In genomic region chr8:118286282-118287180, GRCm38 (mm10) we compare ENCODE assay signal across 12 mouse cellular contexts. TPM values are rescaled to one million over a fixed set of nuclear protein-coding genes. Genes with fewer than 3 reads are reported as not detected.
DNase-seq lines count a peak whose midpoint lies in the region; ATAC-seq and TF ChIP-seq lines count a peak whose summit lies in the region.
"Had no signal": no experiment of that assay in that cellular context is flagged by ENCODE, and none has a peak within 500 bp of the region (broad histone marks: within the 10 kb centered on the region; RNA-seq: fewer than 3 reads in every experiment).

No protein-coding gene starts in this region.

- TF ChIP-seq CTCF in layer of hippocampus, adult 2 months (conservative IDR thresholded peaks at IDR 0.05), result no peak

- H3K27ac ChIP-seq in limb, embryonic 13.5 days, result no peak overlapping the region
- no peak overlapping the region for H3K27ac ChIP-seq in limb, embryonic 10.5 days
- no peak overlapping the region for H3K27ac ChIP-seq in hindbrain, embryonic 16.5 days (ENCODE audit: low read depth, low read length)
- H3K27ac ChIP-seq in stomach, embryonic 14.5 days (ENCODE audit: low read length), result peak overlapping the region; percentile 22; the same call in 1 of the 2 replicates
- H3K27ac ChIP-seq in layer of hippocampus, adult 2 months, result no peak overlapping the region

- H3K4me3 ChIP-seq in limb, embryonic 13.5 days, result no peak overlapping the region
- no peak overlapping the region for H3K4me3 ChIP-seq in limb, embryonic 10.5 days
- H3K4me3 ChIP-seq in hindbrain, embryonic 16.5 days (ENCODE audit: low read length), result peak overlapping the region; percentile 51
- no peak overlapping the region for H3K4me3 ChIP-seq in stomach, embryonic 14.5 days (ENCODE audit: low read depth, low read length)
- no peak overlapping the region for H3K4me3 ChIP-seq in layer of hippocampus, adult 2 months

- H3K4me1 ChIP-seq in limb, embryonic 13.5 days, result peaks cover 33% of the 10 kb centered on the region
- peaks cover 25% of the 10 kb centered on the region for H3K4me1 ChIP-seq in limb, embryonic 10.5 days
- peaks cover 27% of the 10 kb centered on the region for H3K4me1 ChIP-seq in hindbrain, embryonic 16.5 days (ENCODE audit: control insufficient read depth, insufficient read depth, low read depth, low read length)
- H3K4me1 ChIP-seq in stomach, embryonic 14.5 days (ENCODE audit: control insufficient read depth, insufficient read depth, low read length), result peaks cover 8% of the 10 kb centered on the region; the same call in 1 of the 2 replicates

- no peak for ATAC-seq in limb, embryonic 13.5 days (ENCODE audit: low FRiP score, low read depth)
- no peak for ATAC-seq in hindbrain, embryonic 16.5 days
- ATAC-seq in stomach, embryonic 14.5 days (ENCODE audit: insufficient number of reproducible peaks, insufficient read depth, low FRiP score, low read depth), result peak; percentile 56
- no peak for ATAC-seq in CD4-positive, CD25-positive, alpha-beta regulatory T cell, adult 4 months
- ATAC-seq: intestine, embryonic 16.5 days had no signal

- 0 out of 2 replicates have a peak overlapping the region, but pooled peaks have one; percentile 16 for H3K4me2 ChIP-seq in limb, embryonic 13.5 days (replicated peaks)
- H3K4me2 ChIP-seq in hindbrain, embryonic 16.5 days (ENCODE audit: low read length), result peak overlapping the region; percentile 65
- H3K4me2 ChIP-seq in stomach, embryonic 14.5 days (replicated peaks; ENCODE audit: low read depth, low read length), result no peak overlapping the region
- H3K4me2 ChIP-seq: lung, embryonic 14.5 days had no signal

- 26% methylated on average over 10 of the region's 10 CpGs for WGBS in limb, embryonic 13.5 days
- WGBS in limb, embryonic 10.5 days, result 35% methylated on average over 10 of the region's 10 CpGs
- 32% methylated on average over 10 of the region's 10 CpGs for WGBS in hindbrain, embryonic 16.5 days
- 28% methylated on average over 10 of the region's 10 CpGs for WGBS in stomach, embryonic 14.5 days

- no peaks in the 10 kb centered on the region for H3K36me3 ChIP-seq in limb, embryonic 13.5 days
- H3K36me3 ChIP-seq in limb, embryonic 10.5 days, result no peaks in the 10 kb centered on the region
- H3K36me3 ChIP-seq in hindbrain, embryonic 16.5 days (ENCODE audit: control insufficient read depth, insufficient read depth, low read length), result no peaks in the 10 kb centered on the region
- no peaks in the 10 kb centered on the region for H3K36me3 ChIP-seq in stomach, embryonic 14.5 days (ENCODE audit: control insufficient read depth, insufficient read depth, low read length)
- H3K36me3 ChIP-seq: G1E had no signal

- H3K27me3 ChIP-seq in limb, embryonic 13.5 days, result peaks cover 64% of the 10 kb centered on the region
- peaks cover 72% of the 10 kb centered on the region for H3K27me3 ChIP-seq in limb, embryonic 10.5 days (ENCODE audit: low read depth, poor library complexity, severe bottlenecking)
- no peaks in the 10 kb centered on the region for H3K27me3 ChIP-seq in hindbrain, embryonic 16.5 days (replicated peaks; ENCODE audit: control insufficient read depth, insufficient read depth, low read length)
- 0 out of 2 replicates have a peak, but pooled peaks cover 4% of the 10 kb centered on the region for H3K27me3 ChIP-seq in stomach, embryonic 14.5 days (ENCODE audit: control insufficient read depth, insufficient read depth, low read length)

- H3K9ac ChIP-seq in limb, embryonic 13.5 days, result no peak overlapping the region
- H3K9ac ChIP-seq in hindbrain, embryonic 16.5 days (ENCODE audit: low read depth, low read length), result peak overlapping the region; percentile 22; the same call in 1 of the 2 replicates
- no peak overlapping the region for H3K9ac ChIP-seq in stomach, embryonic 14.5 days (replicated peaks; ENCODE audit: low read depth, low read length)
- H3K9ac ChIP-seq: lung, embryonic 14.5 days had no signal

- no peak for DNase-seq in limb, embryonic 10.5 days (ENCODE audit: low spot score)
- peak; percentile 41 for DNase-seq in gastrocnemius, postnatal 25 days
- no peak for DNase-seq in cerebellum, adult 9-11 months
- no peak for DNase-seq in layer of hippocampus, adult 2 months (ENCODE audit: low spot score in 2 of 2)
- DNase-seq: spleen, adult 18-20 months had no signal

- no peaks in the 10 kb centered on the region for H3K9me3 ChIP-seq in limb, embryonic 13.5 days
- H3K9me3 ChIP-seq in limb, embryonic 10.5 days (replicated peaks), result no peaks in the 10 kb centered on the region
- H3K9me3 ChIP-seq in hindbrain, embryonic 16.5 days (ENCODE audit: control insufficient read depth, low read length), result no peaks in the 10 kb centered on the region
- no peaks in the 10 kb centered on the region for H3K9me3 ChIP-seq in stomach, embryonic 14.5 days (ENCODE audit: control insufficient read depth, low read depth, low read length)

RNA-seq across cellular contexts. Expression of gene Cdh13, which starts 3.0 kb away (rescaled TPM):
- 14.5 and 15.7 TPM in 2 replicates for polyA plus RNA-seq in limb, embryonic 13.5 days (2015; fragmentation: Nextera tagmentation; extraction: Ambion mirVana)
- polyA plus RNA-seq in limb, embryonic 10.5 days (2016; fragmentation: Nextera tagmentation; extraction: Ambion mirVana), result 2.7 and 3.3 TPM in 2 replicates
- 100 to 1,000 TPM; 102 to 124 TPM for total RNA-seq in gastrocnemius, postnatal 25 days (2021)
- polyA plus RNA-seq in hindbrain, embryonic 16.5 days (2015; fragmentation: Nextera tagmentation; extraction: Ambion mirVana), result 120 and 123 TPM in 2 replicates
- 17.6 and 19.9 TPM in 2 replicates for polyA plus RNA-seq in stomach, embryonic 14.5 days (2014; fragmentation: Nextera tagmentation; extraction: Ambion mirVana)
- under 1 TPM; 0.25 to 0.31 TPM for polyA plus RNA-seq in CD4-positive, CD25-positive, alpha-beta regulatory T cell, adult 4 months (2017; shearing (Covaris generic))
- total RNA-seq in layer of hippocampus, adult 2 months (2021), result 10 to 100 TPM; 39.3 to 39.9 TPM
- polyA plus RNA-seq: G1E had no signal
